In the genomic region with DNA sequence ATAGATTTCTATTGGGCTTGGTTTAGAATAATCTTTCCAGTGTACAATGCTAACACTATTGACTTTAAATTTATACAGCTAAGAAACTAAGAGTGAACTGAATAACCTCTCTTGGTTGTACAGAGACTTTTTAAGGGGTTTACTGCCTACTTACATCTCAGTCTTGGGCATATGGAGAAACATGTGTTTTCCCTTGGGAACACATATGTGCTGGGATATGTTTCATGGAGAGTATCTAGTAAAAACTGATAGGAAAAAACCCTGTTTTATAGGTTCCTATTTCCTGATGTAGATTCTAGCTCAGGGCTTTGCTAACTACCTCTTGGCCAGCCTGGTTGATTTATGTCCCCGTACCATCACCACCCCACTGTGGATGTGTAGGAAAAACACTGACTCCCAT, we compare ENCODE assay signal across 24 mouse cellular contexts.
DNase-seq lines count a peak whose midpoint lies in the region; ATAC-seq and TF ChIP-seq lines count a peak whose summit lies in the region.
"Had no signal": no experiment of that assay in that cellular context is flagged by ENCODE, and none has a peak within 500 bp of the region (broad histone marks: within the 10 kb centered on the region; RNA-seq: fewer than 3 reads in every experiment).

No protein-coding gene starts in this region.

- no peak overlapping the region for H3K4me3 ChIP-seq in forebrain, postnatal 0 days (ENCODE audit: low read depth, low read length)
- no peak overlapping the region for H3K4me3 ChIP-seq in forebrain, embryonic 10.5 days
- no peak overlapping the region for H3K4me3 ChIP-seq in limb, embryonic 14.5 days (replicated peaks; ENCODE audit: low read length)
- H3K4me3 ChIP-seq: embryonic facial prominence, embryonic 10.5 days; embryonic facial prominence, embryonic 12.5 days; forebrain, embryonic 12.5 days had no signal

- WGBS in forebrain, postnatal 0 days, result 81% methylated on average over 1 of the region's 1 CpGs
- WGBS in forebrain, embryonic 10.5 days, result 89% methylated on average over 1 of the region's 1 CpGs
- 52% methylated on average over 1 of the region's 1 CpGs for WGBS in limb, embryonic 14.5 days

- H3K4me1 ChIP-seq in forebrain, postnatal 0 days (ENCODE audit: insufficient read depth), result no peaks in the 10 kb centered on the region
- H3K4me1 ChIP-seq in forebrain, embryonic 10.5 days, result no peaks in the 10 kb centered on the region
- H3K4me1 ChIP-seq in limb, embryonic 14.5 days (ENCODE audit: control insufficient read depth, insufficient read depth, low read length), result no peaks in the 10 kb centered on the region; the same call in 1 of the 2 replicates
- H3K4me1 ChIP-seq: embryonic facial prominence, embryonic 10.5 days; embryonic facial prominence, embryonic 12.5 days; forebrain, embryonic 12.5 days had no signal

- H3K4me2 ChIP-seq in forebrain, postnatal 0 days (ENCODE audit: low read depth), result no peak overlapping the region
- no peak overlapping the region for H3K4me2 ChIP-seq in limb, embryonic 14.5 days (replicated peaks; ENCODE audit: low read depth, low read length, severe bottlenecking)
- H3K4me2 ChIP-seq: embryonic facial prominence, embryonic 12.5 days; forebrain, embryonic 12.5 days had no signal

- TF ChIP-seq CTCF in forebrain, postnatal 0 days (IDR thresholded peaks at IDR 0.05; ENCODE audit: low read depth), result no peak

- no peak overlapping the region for H3K9ac ChIP-seq in forebrain, postnatal 0 days
- no peak overlapping the region for H3K9ac ChIP-seq in limb, embryonic 14.5 days (ENCODE audit: low read depth, low read length, severe bottlenecking)
- H3K9ac ChIP-seq: embryonic facial prominence, embryonic 12.5 days; forebrain, embryonic 12.5 days had no signal

- H3K36me3 ChIP-seq in forebrain, postnatal 0 days (ENCODE audit: insufficient read depth), result no peaks in the 10 kb centered on the region
- H3K36me3 ChIP-seq in forebrain, embryonic 10.5 days (replicated peaks), result no peaks in the 10 kb centered on the region
- no peaks in the 10 kb centered on the region for H3K36me3 ChIP-seq in limb, embryonic 14.5 days (ENCODE audit: control insufficient read depth, insufficient read depth, low read length)
- H3K36me3 ChIP-seq: embryonic facial prominence, embryonic 10.5 days; embryonic facial prominence, embryonic 12.5 days; forebrain, embryonic 12.5 days; G1E had no signal

- no peak overlapping the region for H3K27ac ChIP-seq in forebrain, postnatal 0 days (ENCODE audit: low read depth, low read length)
- no peak overlapping the region for H3K27ac ChIP-seq in forebrain, embryonic 10.5 days
- no peak overlapping the region for H3K27ac ChIP-seq in limb, embryonic 14.5 days (replicated peaks; ENCODE audit: low read depth, low read length)
- H3K27ac ChIP-seq: embryonic facial prominence, embryonic 10.5 days; embryonic facial prominence, embryonic 12.5 days; forebrain, embryonic 12.5 days had no signal

- H3K9me3 ChIP-seq in forebrain, postnatal 0 days (ENCODE audit: low read length), result no peaks in the 10 kb centered on the region
- no peaks in the 10 kb centered on the region for H3K9me3 ChIP-seq in forebrain, embryonic 10.5 days
- H3K9me3 ChIP-seq in limb, embryonic 14.5 days (ENCODE audit: control insufficient read depth, low read length), result no peaks in the 10 kb centered on the region
- H3K9me3 ChIP-seq: embryonic facial prominence, embryonic 10.5 days; embryonic facial prominence, embryonic 12.5 days; forebrain, embryonic 12.5 days; G1E had no signal

- H3K27me3 ChIP-seq in forebrain, postnatal 0 days (ENCODE audit: insufficient read depth, low read length), result no peaks in the 10 kb centered on the region
- no peaks in the 10 kb centered on the region for H3K27me3 ChIP-seq in forebrain, embryonic 10.5 days (ENCODE audit: poor library complexity, severe bottlenecking)
- no peaks in the 10 kb centered on the region for H3K27me3 ChIP-seq in limb, embryonic 14.5 days (ENCODE audit: control insufficient read depth, insufficient read depth, low read length)
- H3K27me3 ChIP-seq: CH12.LX; embryonic facial prominence, embryonic 12.5 days; forebrain, embryonic 12.5 days; Patski had no signal

- peak; percentile 30 for DNase-seq in forebrain, postnatal 0 days
- no peak for DNase-seq in forebrain, embryonic 10.5 days (ENCODE audit: extremely low spot score, low spot score)
- peak; percentile 22 for DNase-seq in layer of hippocampus, adult 9-11 months
- DNase-seq in layer of hippocampus, adult 8-10 months (ENCODE audit: low spot score in 2 of 2), result no peak
- DNase-seq in limb, embryonic 14.5 days (ENCODE audit: low spot score), result peak; percentile 24
- DNase-seq: adrenal gland, adult 8-10 months; adrenal gland, postnatal 14 days; adrenal gland, postnatal 36 days; B cell, adult 2 months; cerebellum, adult 11-12 months; cerebellum, adult 2 months; cerebellum, adult 9-10 months; cerebellum, postnatal 10 days; cerebellum, postnatal 25 days had no signal

- TF ChIP-seq POLR2A in limb, embryonic 14.5 days (IDR thresholded peaks at IDR 0.05; ENCODE audit: borderline replicate concordance, extremely low read depth, insufficient read depth, insufficient read length), result no peak

- no peak; the same call in 1 of the 2 replicates for ATAC-seq in forebrain, postnatal 0 days
- ATAC-seq in limb, embryonic 14.5 days (ENCODE audit: low FRiP score, low read depth), result peak; percentile 41; the same call in 1 of the 2 replicates
- ATAC-seq: activated CD4-positive, CD25-positive, alpha-beta regulatory T cell, adult 4 months; CD4-positive, CD25-positive, alpha-beta regulatory T cell, adult 4 months; forebrain, embryonic 14.5 days; forebrain, embryonic 16.5 days; Patski had no signal

Comparison
In these comparisons a context has a peak if more than half of its experiments do, and no peak if none do; other contexts are left out.
1. DNase-seq: peak in forebrain, postnatal 0 days (single experiment), layer of hippocampus, adult 9-11 months (single experiment) and limb, embryonic 14.5 days (single experiment); none in forebrain, embryonic 10.5 days (single experiment) and layer of hippocampus, adult 8-10 months (0 of 2).